Mouse (Mus musculus) liver, embryonic 14.5 days (tissue): Measurements from ENCODE around the gene Olig3. TPM values are rescaled to one million over a fixed set of nuclear protein-coding genes. Genes with fewer than 3 reads are reported as not detected.

ENCODE experiments used
- ATAC-seq: fragments of 200-750 bp; cut with Nextera tagmentation; 2 replicates; pipeline ENCODE4 v1.8.0; 2017; ENCODE audit warnings: moderate number of reproducible peaks, mild to moderate bottlenecking, moderate library complexity; ENCODE audit not compliant: insufficient read depth
- DNase-seq, 3 experiments: peaks; one replicate each; pipeline ENCODE4 v3.0.0-alpha.2; 2012 to 2013; ENCODE audit warnings: low read depth in 3 of 3, low spot score in 3 of 3
- H3K27ac ChIP-seq: fragments of 300-500 bp; sonication (generic); 2 replicates; pipeline ENCODE4 v1.5.1; 2014; ENCODE audit warnings: moderate library complexity, mild to moderate bottlenecking, control low read depth, inconsistent platforms
- H3K27me3 ChIP-seq: fragments of 300-500 bp; sonication (generic); 2 replicates; pipeline ENCODE4 v1.6.1; 2014; ENCODE audit warnings: mild to moderate bottlenecking, low read length, moderate library complexity; ENCODE audit not compliant: control insufficient read depth, insufficient read depth
- H3K36me3 ChIP-seq: fragments of 300-500 bp; sonication (generic); replicated peaks from 2 replicates; pipeline ENCODE4 v1.6.1; 2014; ENCODE audit warnings: low read depth; ENCODE audit not compliant: control insufficient read depth, insufficient read depth
- H3K4me1 ChIP-seq, 2 experiments: fragments of 200-500 bp in 1 of 2; fragments of 300-500 bp in 1 of 2; sonication (generic) in 1 of 2; replicated peaks; 2 replicates each; pipeline ENCODE4 v1.6.1; 2012 to 2014; ENCODE audit warnings: antibody characterized with exemption in 1 of 2, inconsistent platforms in 1 of 2, low read length in 1 of 2; ENCODE audit not compliant: control insufficient read depth in 2 of 2, insufficient read depth in 2 of 2
- H3K4me2 ChIP-seq: fragments of 300-500 bp; sonication (generic); 2 replicates; pipeline ENCODE4 v1.6.1; 2014; ENCODE audit warnings: low read depth, mild to moderate bottlenecking, control low read depth, moderate library complexity
- H3K4me3 ChIP-seq, 2 experiments: fragments of 200-500 bp in 1 of 2; fragments of 300-500 bp in 1 of 2; sonication (generic) in 1 of 2; 2 replicates each; pipeline ENCODE4 v1.5.1; 2012 to 2014; ENCODE audit warnings: low read depth in 2 of 2, low read length in 2 of 2, mild to moderate bottlenecking in 2 of 2, control low read depth in 1 of 2, inconsistent platforms in 1 of 2, moderate library complexity in 1 of 2; ENCODE audit not compliant: insufficient read depth in 1 of 2
- H3K9ac ChIP-seq: fragments of 300-500 bp; sonication (generic); replicated peaks from 2 replicates; pipeline ENCODE4 v1.6.1; 2014; ENCODE audit warnings: mild to moderate bottlenecking, control low read depth, moderate library complexity
- H3K9me3 ChIP-seq: fragments of 300-500 bp; sonication (generic); 2 replicates; pipeline ENCODE4 v1.6.1; 2016; ENCODE audit warnings: low read length, mixed read lengths; ENCODE audit not compliant: control insufficient read depth
- CTCF ChIP-seq: IDR thresholded peaks from 2 replicates; pipeline ENCODE4 v1.5.1; 2016; ENCODE audit warnings: antibody characterized with exemption, low read depth, control low read depth
- EP300 ChIP-seq: IDR thresholded peaks from 2 replicates; pipeline ENCODE4 v1.6.1; 2016; ENCODE audit warnings: antibody characterized with exemption, low read depth
- WGBS: fragments of 180-500 bp; shearing (Covaris S2); extraction: QIAGEN DNeasy Blood & Tissue Kit; methylation state at CpG from one replicate; pipeline ENCODE4 v1.1.7; 2014; ENCODE audit not compliant: insufficient replicate concordance; 5-methylcytosine and 5-hydroxymethylcytosine counted together
- polyA plus RNA-seq, 2 experiments: library from polyadenylated mRNA; depleted of rRNA in 1 of 2; stranded (reverse) in 1 of 2; unstranded in 1 of 2; fragments of >200 nt; fragmentation: Nextera tagmentation in 1 of 2; extraction: Ambion mirVana in 1 of 2; gene quantifications; 2 replicates each; pipeline versions ENCODE4 v1.2.1 to v1.2.3; 2012 to 2014

Gene Olig3
- polyA plus RNA-seq, 2 experiments: not detected

- Histone ChIP-seq H3K4me2 (no peak overlapping the region), H3K4me1 (no peaks in the 10 kb centered on the region), H3K9ac (no peak overlapping the region), H3K4me3 (no peak overlapping the region), H3K36me3 (no peaks in the 10 kb centered on the region), H3K27me3 (peaks cover 54% of the 10 kb centered on the region), H3K9me3 (no peaks in the 10 kb centered on the region), H3K27ac (no peak overlapping the region)
- WGBS: under 1% methylated on average over 8 of the region's 8 CpGs
- TF ChIP-seq CTCF (no peak), EP300 (no peak)
- ATAC-seq (no peak), DNase-seq (no peak)
These were observed 5.9 kb downstream of the Olig3 start for GRCm38 (mm10) chr10:19362294-19362590.

- ATAC-seq (no peak), DNase-seq (no peak)
- no peak overlapping the region for H3K27ac ChIP-seq
- WGBS: 3% methylated on average over 17 of the region's 17 CpGs
- H3K9ac ChIP-seq: no peak overlapping the region
- no peaks in the 10 kb centered on the region for H3K4me1 ChIP-seq
- H3K9me3 ChIP-seq: no peaks in the 10 kb centered on the region
- H3K4me2 ChIP-seq: no peak overlapping the region
- TF ChIP-seq CTCF (no peak), EP300 (no peak)
- no peak overlapping the region for H3K4me3 ChIP-seq
- H3K36me3 ChIP-seq: no peaks in the 10 kb centered on the region
- peaks cover 48% of the 10 kb centered on the region for H3K27me3 ChIP-seq
These were observed 6.5 kb downstream of the Olig3 start for GRCm38 (mm10) chr10:19362861-19363260.

GRCm38 (mm10) chr10:19363365-19363764 lies 7.0 kb downstream of the Olig3 start:
- Histone ChIP-seq H3K4me1 (no peaks in the 10 kb centered on the region), H3K9ac (no peak overlapping the region), H3K9me3 (no peaks in the 10 kb centered on the region), H3K27me3 (peaks cover 43% of the 10 kb centered on the region), H3K4me3 (no peak overlapping the region), H3K36me3 (no peaks in the 10 kb centered on the region), H3K4me2 (no peak overlapping the region), H3K27ac (no peak overlapping the region)
- ATAC-seq: no peak
- TF ChIP-seq EP300: no peak
- no peak for TF ChIP-seq CTCF
- DNase-seq: no peak
- WGBS: 13% methylated on average over 5 of the region's 5 CpGs

GRCm38 (mm10) chr10:19369143-19369542 lies 12.8 kb downstream of the Olig3 start:
- no peak for DNase-seq
- H3K9ac ChIP-seq: no peak overlapping the region
- TF ChIP-seq EP300 (no peak), CTCF (no peak)
- 61% methylated on average over 9 of the region's 9 CpGs for WGBS
- H3K4me3 ChIP-seq: no peak overlapping the region
- no peaks in the 10 kb centered on the region for H3K36me3 ChIP-seq
- H3K4me2 ChIP-seq: no peak overlapping the region
- H3K27ac ChIP-seq: no peak overlapping the region
- no peaks in the 10 kb centered on the region for H3K4me1 ChIP-seq
- ATAC-seq: no peak
- H3K9me3 ChIP-seq: no peaks in the 10 kb centered on the region
- H3K27me3 ChIP-seq: no peaks in the 10 kb centered on the region; the same call in 1 of the 2 replicates

- 68% methylated on average over 3 of the region's 3 CpGs for WGBS
- DNase-seq (no peak), ATAC-seq (no peak)
- no peak overlapping the region for H3K4me2 ChIP-seq
- no peaks in the 10 kb centered on the region for H3K36me3 ChIP-seq
- no peak for TF ChIP-seq EP300
- TF ChIP-seq CTCF: no peak
- no peaks in the 10 kb centered on the region for H3K9me3 ChIP-seq
- no peak overlapping the region for H3K9ac ChIP-seq
- H3K4me3 ChIP-seq: no peak overlapping the region
- no peaks in the 10 kb centered on the region; the same call in 1 of the 2 replicates for H3K27me3 ChIP-seq
- no peaks in the 10 kb centered on the region for H3K4me1 ChIP-seq
- H3K27ac ChIP-seq: no peak overlapping the region
These were observed 13.8 kb downstream of the Olig3 start for GRCm38 (mm10) chr10:19370146-19370545.

GRCm38 (mm10) chr10:19372263-19372662 lies 15.9 kb downstream of the Olig3 start:
- no peak for TF ChIP-seq CTCF
- TF ChIP-seq EP300: no peak
- Histone ChIP-seq H3K36me3 (no peaks in the 10 kb centered on the region), H3K9me3 (no peaks in the 10 kb centered on the region), H3K4me1 (no peaks in the 10 kb centered on the region), H3K27ac (no peak overlapping the region), H3K4me2 (no peak overlapping the region), H3K27me3 (no peaks in the 10 kb centered on the region), H3K9ac (no peak overlapping the region), H3K4me3 (no peak overlapping the region)
- 61% methylated on average over 5 of the region's 5 CpGs for WGBS
- DNase-seq (no peak), ATAC-seq (no peak)
